Comparison of ENCODE assay signal across 19 mouse cellular contexts in the genomic region with DNA sequence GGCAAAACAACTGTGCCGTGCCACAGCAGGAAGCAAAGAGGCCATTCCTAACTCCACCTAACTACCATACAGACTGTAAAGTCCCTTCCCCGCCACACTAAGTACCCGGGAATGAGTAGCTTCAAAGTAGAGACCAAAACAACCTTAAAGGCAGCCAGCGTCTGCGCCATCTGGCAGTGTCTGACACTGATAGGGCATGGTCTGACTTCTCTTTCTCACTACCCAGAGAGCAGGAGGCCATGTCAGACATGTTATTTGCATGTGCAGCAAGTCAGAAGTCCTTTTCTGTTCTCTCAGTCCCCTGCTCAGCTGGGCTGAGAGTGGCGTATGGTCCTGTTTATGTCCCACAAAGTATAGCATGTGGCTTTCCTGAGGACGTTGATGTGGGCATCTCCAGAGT. TPM values are rescaled to one million over a fixed set of nuclear protein-coding genes. Genes with fewer than 3 reads are reported as not detected.
A peak's percentile ranks its signal among the peaks of the same experiment; 100 is the strongest.
DNase-seq lines count a peak whose midpoint lies in the region; ATAC-seq and TF ChIP-seq lines count a peak whose summit lies in the region.
"Had no signal": no experiment of that assay in that cellular context is flagged by ENCODE, and none has a peak within 500 bp of the region (broad histone marks: within the 10 kb centered on the region; RNA-seq: fewer than 3 reads in every experiment).

No protein-coding gene starts in this region.

- WGBS in heart, postnatal 0 days, result 66% methylated on average over 7 of the region's 7 CpGs
- WGBS in heart, adult 2 months, result 75% methylated on average over 7 of the region's 7 CpGs
- WGBS in midbrain, embryonic 11.5 days, result 72% methylated on average over 7 of the region's 7 CpGs
- WGBS in midbrain, embryonic 13.5 days, result 73% methylated on average over 7 of the region's 7 CpGs
- 39% methylated on average over 7 of the region's 7 CpGs for WGBS in embryonic facial prominence, embryonic 15.5 days

- no peak overlapping the region for H3K9ac ChIP-seq in heart, postnatal 0 days (replicated peaks; ENCODE audit: low read depth, low read length)
- H3K9ac ChIP-seq in heart, adult 2 months (ENCODE audit: low read depth, low read length), result no peak overlapping the region
- H3K9ac ChIP-seq in midbrain, embryonic 11.5 days (ENCODE audit: low read length), result no peak overlapping the region
- H3K9ac ChIP-seq in midbrain, embryonic 13.5 days (replicated peaks), result no peak overlapping the region
- no peak overlapping the region for H3K9ac ChIP-seq in embryonic facial prominence, embryonic 15.5 days
- H3K9ac ChIP-seq: forebrain, embryonic 15.5 days; heart, embryonic 12.5 days; hindbrain, embryonic 15.5 days had no signal

- no peak for ATAC-seq in heart, postnatal 0 days (ENCODE audit: insufficient read depth, low read depth)
- ATAC-seq in midbrain, embryonic 11.5 days (ENCODE audit: low FRiP score), result no peak
- ATAC-seq in midbrain, embryonic 13.5 days, result no peak
- 0 out of 2 replicates have a peak, but pooled peaks have one; percentile 24 for ATAC-seq in embryonic facial prominence, embryonic 15.5 days (ENCODE audit: insufficient number of reproducible peaks, low FRiP score, low TSS enrichment, low read depth)
- ATAC-seq: forebrain, embryonic 15.5 days; intestine, embryonic 16.5 days had no signal

- no peak for TF ChIP-seq CTCF in heart, postnatal 0 days (IDR thresholded peaks at IDR 0.05; ENCODE audit: low read depth)
- no peak for TF ChIP-seq CTCF in heart, adult 2 months (IDR thresholded peaks at IDR 0.05)
- TF ChIP-seq CTCF in layer of hippocampus, adult 2 months (conservative IDR thresholded peaks at IDR 0.05), result no peak

- TF ChIP-seq POLR2A in heart, adult 2 months (IDR thresholded peaks at IDR 0.05; ENCODE audit: insufficient read depth, low read depth, low read length), result no peak

- no peaks in the 10 kb centered on the region for H3K79me2 ChIP-seq in heart, adult 2 months (replicated peaks; ENCODE audit: control insufficient read depth, insufficient read depth, low read length)

- H3K27ac ChIP-seq in heart, postnatal 0 days (ENCODE audit: low read depth), result 0 out of 2 replicates have a peak overlapping the region, but pooled peaks have one; percentile 30
- no peak overlapping the region for H3K27ac ChIP-seq in heart, adult 2 months
- no peak overlapping the region for H3K27ac ChIP-seq in midbrain, embryonic 11.5 days (ENCODE audit: low read depth, low read length)
- no peak overlapping the region for H3K27ac ChIP-seq in midbrain, embryonic 13.5 days
- H3K27ac ChIP-seq in embryonic facial prominence, embryonic 15.5 days (replicated peaks), result 0 out of 2 replicates have a peak overlapping the region, but pooled peaks have one; percentile 58
- no peak overlapping the region for H3K27ac ChIP-seq in layer of hippocampus, adult 2 months
- H3K27ac ChIP-seq: forebrain, embryonic 10.5 days; forebrain, embryonic 15.5 days; hindbrain, embryonic 15.5 days had no signal

- no peak for TF ChIP-seq EP300 in heart, postnatal 0 days (IDR thresholded peaks at IDR 0.05; ENCODE audit: low read depth)
- no peak for TF ChIP-seq EP300 in heart, adult 2 months (IDR thresholded peaks at IDR 0.05; ENCODE audit: insufficient read depth, low read depth, low read length)

- peaks cover 19% of the 10 kb centered on the region for H3K4me1 ChIP-seq in heart, postnatal 0 days (ENCODE audit: control insufficient read depth, insufficient read depth)
- H3K4me1 ChIP-seq in heart, adult 2 months (ENCODE audit: control insufficient read depth, insufficient read depth, low read length), result no peaks in the 10 kb centered on the region
- H3K4me1 ChIP-seq in midbrain, embryonic 11.5 days (ENCODE audit: control insufficient read depth, insufficient read depth, low read length), result no peaks in the 10 kb centered on the region
- no peaks in the 10 kb centered on the region for H3K4me1 ChIP-seq in midbrain, embryonic 13.5 days (replicated peaks)
- peaks cover 19% of the 10 kb centered on the region for H3K4me1 ChIP-seq in embryonic facial prominence, embryonic 15.5 days
- H3K4me1 ChIP-seq: hindbrain, embryonic 15.5 days had no signal

- H3K4me3 ChIP-seq in heart, postnatal 0 days (ENCODE audit: low read depth, low read length), result no peak overlapping the region
- no peak overlapping the region for H3K4me3 ChIP-seq in heart, adult 2 months
- H3K4me3 ChIP-seq in midbrain, embryonic 11.5 days (ENCODE audit: low read depth, low read length), result no peak overlapping the region
- no peak overlapping the region for H3K4me3 ChIP-seq in midbrain, embryonic 13.5 days (replicated peaks)
- H3K4me3 ChIP-seq in embryonic facial prominence, embryonic 15.5 days (replicated peaks), result no peak overlapping the region
- no peak overlapping the region for H3K4me3 ChIP-seq in layer of hippocampus, adult 2 months
- H3K4me3 ChIP-seq: erythroblast, embryonic 14.5 days; forebrain, embryonic 10.5 days; forebrain, embryonic 15.5 days; heart, embryonic 12.5 days; hindbrain, embryonic 15.5 days had no signal

- no peak overlapping the region for H3K4me2 ChIP-seq in heart, postnatal 0 days (ENCODE audit: low read depth, low read length)
- H3K4me2 ChIP-seq in midbrain, embryonic 11.5 days, result no peak overlapping the region
- H3K4me2 ChIP-seq in midbrain, embryonic 13.5 days (replicated peaks), result no peak overlapping the region
- no peak overlapping the region for H3K4me2 ChIP-seq in embryonic facial prominence, embryonic 15.5 days (replicated peaks)
- H3K4me2 ChIP-seq: forebrain, embryonic 15.5 days; heart, embryonic 12.5 days; hindbrain, embryonic 15.5 days had no signal

- H3K9me3 ChIP-seq in heart, postnatal 0 days (replicated peaks; ENCODE audit: control insufficient read depth, low read length), result no peaks in the 10 kb centered on the region
- no peaks in the 10 kb centered on the region for H3K9me3 ChIP-seq in midbrain, embryonic 11.5 days (ENCODE audit: control insufficient read depth, low read length)
- peaks cover under 1% of the 10 kb centered on the region; the same call in 1 of the 2 replicates for H3K9me3 ChIP-seq in midbrain, embryonic 13.5 days
- H3K9me3 ChIP-seq in embryonic facial prominence, embryonic 15.5 days (replicated peaks), result no peaks in the 10 kb centered on the region
- H3K9me3 ChIP-seq: forebrain, embryonic 10.5 days; forebrain, embryonic 15.5 days; heart, embryonic 12.5 days; hindbrain, embryonic 15.5 days had no signal

- no peaks in the 10 kb centered on the region for H3K27me3 ChIP-seq in heart, postnatal 0 days (ENCODE audit: control insufficient read depth, insufficient read depth, low read length)
- no peaks in the 10 kb centered on the region for H3K27me3 ChIP-seq in heart, adult 2 months (ENCODE audit: control insufficient read depth, insufficient read depth, low read length)
- H3K27me3 ChIP-seq in midbrain, embryonic 11.5 days (ENCODE audit: control insufficient read depth, insufficient read depth, low read length), result no peaks in the 10 kb centered on the region
- H3K27me3 ChIP-seq in midbrain, embryonic 13.5 days, result no peaks in the 10 kb centered on the region
- H3K27me3 ChIP-seq in embryonic facial prominence, embryonic 15.5 days, result no peaks in the 10 kb centered on the region
- H3K27me3 ChIP-seq: forebrain, embryonic 15.5 days; heart, embryonic 12.5 days; hindbrain, embryonic 15.5 days had no signal

- DNase-seq in heart, postnatal 0 days (ENCODE audit: low spot score), result no peak
- DNase-seq in heart, adult 2 months, result no peak
- DNase-seq in midbrain, embryonic 11.5 days (ENCODE audit: low spot score, missing footprints), result peak; percentile 67
- no peak for DNase-seq in layer of hippocampus, adult 2 months (ENCODE audit: low spot score in 2 of 2)
- no peak for DNase-seq in cerebellum, adult 8-10 months
- DNase-seq: adrenal gland, adult 2 months; adrenal gland, postnatal 36 days; cerebellum, adult 2 months; cerebellum, postnatal 14 days; gastrocnemius, postnatal 14 days; heart, postnatal 14 days had no signal

- intact Hi-C loops in heart, adult 2 months (cut with DNase I), result no loop called here

- H3K36me3 ChIP-seq in heart, postnatal 0 days (replicated peaks; ENCODE audit: control insufficient read depth, insufficient read depth, low read length), result no peaks in the 10 kb centered on the region
- peaks cover 3% of the 10 kb centered on the region; the same call in 1 of the 2 replicates for H3K36me3 ChIP-seq in heart, adult 2 months (ENCODE audit: control insufficient read depth, insufficient read depth, low read length)
- no peaks in the 10 kb centered on the region for H3K36me3 ChIP-seq in midbrain, embryonic 11.5 days (ENCODE audit: control insufficient read depth, insufficient read depth, low read length)
- H3K36me3 ChIP-seq in midbrain, embryonic 13.5 days, result no peaks in the 10 kb centered on the region
- no peaks in the 10 kb centered on the region for H3K36me3 ChIP-seq in embryonic facial prominence, embryonic 15.5 days
- H3K36me3 ChIP-seq: forebrain, embryonic 10.5 days; forebrain, embryonic 15.5 days; heart, embryonic 12.5 days; hindbrain, embryonic 15.5 days had no signal

RNA-seq across cellular contexts. Expression of a gene that starts 23.8 kb away (rescaled TPM):
- total RNA-seq in heart, postnatal 0 days (2014; rRNA removed; ENCODE audit: low replicate concordance), result 3.3 and 8.5 TPM in 2 replicates
- polyA plus RNA-seq in heart, postnatal 0 days (2015; fragmentation: Nextera tagmentation; extraction: Ambion mirVana), result 1.7 and 2.7 TPM in 2 replicates
- 10 to 100 TPM; 16.7 to 22.8 TPM for total RNA-seq in heart, adult 2 months (2021)
- 6.4 and 7.1 TPM in 2 replicates for polyA plus RNA-seq in heart, adult 2 months (2012; rRNA removed)
- polyA plus RNA-seq in midbrain, embryonic 11.5 days (2014; fragmentation: Nextera tagmentation; extraction: Ambion mirVana), result 2.4 and 3.8 TPM in 2 replicates
- polyA plus RNA-seq in midbrain, embryonic 13.5 days (2015; fragmentation: Nextera tagmentation; extraction: Ambion mirVana), result 5.5 and 6.8 TPM in 2 replicates
- polyA plus RNA-seq in embryonic facial prominence, embryonic 15.5 days (2015; fragmentation: Nextera tagmentation; extraction: Ambion mirVana), result 5.1 and 5.2 TPM in 2 replicates
- 10 to 100 TPM; 11.1 to 11.8 TPM for total RNA-seq in layer of hippocampus, adult 2 months (2021)
- polyA plus RNA-seq: erythroblast, embryonic 14.5 days had no signal

Comparison
In these comparisons a context has a peak if more than half of its experiments do, and no peak if none do; other contexts are left out.
1. H3K27ac ChIP-seq: peak in heart, postnatal 0 days (single experiment) and embryonic facial prominence, embryonic 15.5 days (single experiment); none in heart, adult 2 months (single experiment), midbrain, embryonic 11.5 days (single experiment), midbrain, embryonic 13.5 days (single experiment) and layer of hippocampus, adult 2 months (single experiment).